Mouse (Mus musculus) thymus, postnatal 14 days (tissue): ENCODE data around the gene Thoc3.

Source experiments
- DNase-seq: peaks from one replicate; pipeline ENCODE4 v3.0.0; 2021

The Thoc3 gene

DNA sequence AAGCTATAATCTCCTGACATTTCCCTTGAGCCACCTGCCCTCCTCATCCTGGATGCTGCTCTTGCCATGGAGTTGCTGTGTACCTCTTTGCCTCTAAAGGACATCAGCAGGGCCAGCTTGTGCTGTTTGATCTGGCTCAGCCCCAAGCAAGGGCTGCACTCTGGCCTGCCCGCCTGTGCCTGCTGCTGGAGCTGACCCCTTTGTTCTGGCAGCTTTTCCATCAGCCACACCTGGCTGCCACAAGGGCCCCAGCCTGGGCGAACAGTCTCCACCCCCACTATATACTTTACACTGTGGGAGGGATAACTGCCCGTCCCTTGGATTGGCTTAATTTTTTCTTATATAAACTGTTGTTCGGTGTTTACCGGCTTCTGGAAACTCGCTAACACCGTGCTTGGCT lies 28.7 kb downstream of the Thoc3 start:
- DNase-seq: no peak

DNA sequence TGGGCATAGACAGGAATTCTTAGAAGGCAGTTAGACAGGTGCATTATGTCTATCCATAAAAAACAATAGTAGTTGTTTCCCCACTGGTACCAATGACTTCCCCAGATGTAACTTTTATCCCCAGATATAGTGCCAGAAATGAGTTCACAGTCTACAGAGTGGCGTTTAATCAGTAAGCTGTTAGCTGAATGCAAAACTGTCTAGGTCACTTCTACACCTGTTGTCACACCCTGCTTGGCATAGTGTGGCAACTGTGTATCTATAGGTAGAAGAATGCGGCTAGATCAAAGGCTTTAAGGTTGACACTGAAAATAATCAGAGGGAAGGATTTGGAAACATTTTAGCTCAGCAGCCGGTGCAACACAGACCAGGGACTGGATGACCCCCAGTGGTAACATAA lies 29.8 kb downstream of the Thoc3 start:
- no peak for DNase-seq

DNA sequence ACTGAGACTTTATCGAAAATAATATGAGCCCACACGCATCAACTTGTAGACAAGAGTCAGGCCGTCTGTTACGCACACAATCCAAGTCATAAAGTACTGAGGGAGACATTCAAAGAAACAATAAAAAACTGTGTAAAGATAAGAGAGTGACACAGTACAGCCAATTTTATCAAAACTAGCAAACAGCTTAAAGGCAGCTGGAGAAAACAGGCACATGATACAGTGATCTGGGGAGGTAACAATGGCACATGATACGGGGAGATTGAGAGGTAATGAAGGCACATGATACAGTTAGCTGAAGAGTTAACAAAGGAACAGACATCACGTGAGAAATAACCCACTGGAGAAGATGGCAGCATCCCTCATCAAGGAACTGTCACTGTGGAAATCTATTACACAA lies 31.6 kb downstream of the Thoc3 start:
- no peak for DNase-seq

GRCm38 (mm10) chr13:54436666-54437065 lies 32.0 kb downstream of the Thoc3 start:
- DNase-seq: no peak

DNA sequence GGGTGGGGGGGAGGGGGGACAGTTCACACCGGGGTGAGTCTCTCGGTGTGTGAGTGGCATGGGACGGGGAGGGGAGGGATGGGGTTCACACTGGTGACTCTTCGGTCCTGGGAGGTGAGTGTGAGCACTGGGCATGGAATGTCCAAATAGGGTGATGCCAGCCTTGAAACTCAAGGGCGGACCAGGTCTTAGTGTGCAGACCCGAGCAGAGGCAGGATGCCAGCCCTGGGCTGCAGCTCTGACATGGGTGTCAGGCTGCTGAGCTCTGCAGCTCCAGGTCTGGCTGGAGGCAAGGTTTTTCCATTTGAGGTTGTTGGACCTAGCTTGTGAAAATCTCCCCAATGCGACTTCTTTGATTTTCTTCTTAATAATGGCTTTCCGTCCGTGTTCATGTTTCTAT lies 37.5 kb downstream of the Thoc3 start:
- DNase-seq: no peak

GRCm38 (mm10) chr13:54430051-54430450 lies 38.6 kb downstream of the Thoc3 start:
- no peak for DNase-seq

GRCm38 (mm10) chr13:54428771-54429170 lies 39.9 kb downstream of the Thoc3 start:
- no peak for DNase-seq

GRCm38 (mm10) chr13:54426781-54427655 lies 41.6 kb downstream of the Thoc3 start:
- DNase-seq: no peak

DNA sequence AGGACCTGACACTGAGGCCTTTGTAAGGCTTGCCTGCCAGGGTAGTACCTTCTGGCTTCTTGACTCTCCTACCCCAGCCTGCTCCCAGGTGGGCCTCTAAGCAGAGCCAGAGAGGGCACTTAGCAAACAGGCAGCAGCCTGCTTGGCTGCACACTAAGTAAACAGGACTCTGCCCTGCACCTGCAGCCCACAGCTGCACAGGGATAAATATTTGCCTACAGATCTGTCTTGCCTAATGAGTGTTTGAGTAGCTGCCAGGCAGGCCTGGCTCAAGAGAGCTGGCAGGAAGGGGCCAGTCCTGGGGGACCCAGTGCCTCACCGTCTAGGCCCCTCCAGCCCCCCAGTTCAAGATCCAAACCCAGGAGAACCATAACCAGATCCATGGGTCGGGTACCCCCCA lies 43.4 kb downstream of the Thoc3 start:
- DNase-seq: peak; percentile 35

- DNase-seq: no peak
These were observed 48.4 kb downstream of the Thoc3 start for GRCm38 (mm10) chr13:54420226-54420625.

- no peak for DNase-seq
These were observed 49.8 kb downstream of the Thoc3 start for GRCm38 (mm10) chr13:54418781-54419327.

DNA sequence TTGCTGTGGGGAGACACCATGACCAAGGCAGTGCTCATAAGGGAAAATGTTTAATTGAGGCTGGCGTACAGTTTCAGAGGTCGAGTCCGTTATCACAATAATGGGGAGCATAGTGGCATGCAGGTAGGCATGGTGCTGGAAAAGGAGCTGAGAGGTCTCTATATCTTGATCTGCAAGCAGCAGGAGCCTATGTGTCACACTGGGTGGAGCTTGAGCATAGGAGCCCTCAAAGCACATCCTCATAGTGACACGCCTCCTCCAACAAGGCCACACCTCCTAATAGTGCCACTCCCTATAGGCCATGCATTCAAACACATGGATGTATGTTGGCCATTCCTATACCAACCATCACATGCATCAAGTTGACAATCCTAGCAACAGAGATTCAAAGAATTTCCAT lies 53.6 kb downstream of the Thoc3 start:
- no peak for DNase-seq

DNA sequence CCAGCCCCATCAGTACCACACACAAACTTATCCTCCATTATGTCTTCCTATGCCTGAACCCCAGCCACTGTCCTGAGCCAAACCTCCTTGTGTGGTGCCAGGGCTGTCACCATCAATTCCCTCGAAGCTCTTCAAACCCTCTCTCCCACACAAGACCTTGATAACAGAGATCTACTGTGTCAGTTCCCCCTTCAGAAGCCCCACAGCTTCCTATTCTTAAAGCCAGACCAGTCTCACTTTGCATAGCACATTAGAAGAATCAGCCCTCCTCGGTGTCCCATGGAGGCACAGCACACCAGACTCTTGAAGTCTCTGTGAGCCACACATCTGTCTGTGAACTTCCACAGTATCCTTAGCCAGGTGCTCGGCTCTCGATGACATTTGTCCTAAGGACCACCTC lies 55.9 kb downstream of the Thoc3 start:
- DNase-seq: no peak

DNA sequence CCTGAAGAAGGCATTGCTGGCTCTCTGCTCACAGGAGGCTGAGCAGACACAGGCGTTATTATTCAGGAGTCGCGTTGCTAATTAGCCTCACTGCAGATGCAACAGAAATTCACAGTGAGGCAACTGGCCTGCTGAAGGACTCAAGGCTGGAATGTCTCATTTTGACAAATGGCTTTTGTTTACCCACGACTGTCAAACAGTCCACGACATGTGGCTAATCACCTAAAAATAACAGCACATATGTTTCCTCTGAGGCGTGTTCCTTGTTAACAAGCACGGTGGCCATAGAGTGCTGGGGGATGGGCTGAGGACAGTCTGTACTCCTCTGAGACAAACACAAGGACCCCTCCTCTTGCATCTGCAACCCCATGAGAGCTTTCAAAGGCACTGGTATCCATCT lies 56.4 kb downstream of the Thoc3 start:
- no peak for DNase-seq

DNA sequence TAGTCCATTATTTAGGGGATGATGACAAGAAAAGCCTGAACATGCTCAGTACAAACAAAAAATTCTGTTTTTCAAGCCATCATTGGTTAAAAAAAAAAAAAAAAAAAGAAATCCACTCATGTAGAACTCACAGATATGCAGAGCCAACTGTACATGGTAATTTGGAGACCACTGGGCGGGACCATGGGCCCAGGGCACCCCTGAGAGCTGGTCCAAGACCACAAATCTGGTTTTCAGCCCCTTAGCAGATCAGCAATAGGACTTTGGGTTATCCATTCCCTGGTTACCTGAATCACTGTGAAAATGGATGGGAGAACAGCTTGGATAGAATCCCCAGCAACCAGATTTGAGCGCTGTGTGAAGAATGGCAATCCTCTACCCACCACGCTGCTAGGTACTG lies 57.0 kb downstream of the Thoc3 start:
- no peak for DNase-seq
